Mouse (Mus musculus) myocyte (in vitro differentiated cells): ENCODE data around the gene Rtn4.
"Not testable (repeated sequence)": the region's sequence is repeated elsewhere in the genome, so short reads cannot be mapped to it uniquely, and the experiment has no call there.

Experiments used
- MAX ChIP-seq: IDR thresholded peaks from one replicate; pipeline ENCODE4 v1.6.1; 2011; ENCODE audit warnings: low read depth, mild to moderate bottlenecking, control low read depth
- POLR2A ChIP-seq: IDR thresholded peaks from one replicate; pipeline ENCODE4 v1.6.1; 2011; ENCODE audit warnings: low read depth, mild to moderate bottlenecking, control low read depth, moderate library complexity; ENCODE audit not compliant: insufficient read length
- POLR2AphosphoS2 ChIP-seq: IDR thresholded peaks from one replicate; pipeline ENCODE4 v1.6.1; 2011; ENCODE audit warnings: low read depth, control low read depth; ENCODE audit not compliant: insufficient read length
- TCF12 ChIP-seq: IDR thresholded peaks from one replicate; pipeline ENCODE4 v1.6.1; 2011; ENCODE audit warnings: mild to moderate bottlenecking, control low read depth; ENCODE audit not compliant: poor library complexity, insufficient read depth, severe bottlenecking

GRCm38 (mm10) chr11:29655381-29655780 lies 37.4 kb upstream of the Rtn4 start:
- TF ChIP-seq POLR2AphosphoS2, POLR2A, MAX, TCF12: not testable (repeated sequence)
